8 mouse cellular contexts compared by ENCODE assay signal in the genomic region with DNA sequence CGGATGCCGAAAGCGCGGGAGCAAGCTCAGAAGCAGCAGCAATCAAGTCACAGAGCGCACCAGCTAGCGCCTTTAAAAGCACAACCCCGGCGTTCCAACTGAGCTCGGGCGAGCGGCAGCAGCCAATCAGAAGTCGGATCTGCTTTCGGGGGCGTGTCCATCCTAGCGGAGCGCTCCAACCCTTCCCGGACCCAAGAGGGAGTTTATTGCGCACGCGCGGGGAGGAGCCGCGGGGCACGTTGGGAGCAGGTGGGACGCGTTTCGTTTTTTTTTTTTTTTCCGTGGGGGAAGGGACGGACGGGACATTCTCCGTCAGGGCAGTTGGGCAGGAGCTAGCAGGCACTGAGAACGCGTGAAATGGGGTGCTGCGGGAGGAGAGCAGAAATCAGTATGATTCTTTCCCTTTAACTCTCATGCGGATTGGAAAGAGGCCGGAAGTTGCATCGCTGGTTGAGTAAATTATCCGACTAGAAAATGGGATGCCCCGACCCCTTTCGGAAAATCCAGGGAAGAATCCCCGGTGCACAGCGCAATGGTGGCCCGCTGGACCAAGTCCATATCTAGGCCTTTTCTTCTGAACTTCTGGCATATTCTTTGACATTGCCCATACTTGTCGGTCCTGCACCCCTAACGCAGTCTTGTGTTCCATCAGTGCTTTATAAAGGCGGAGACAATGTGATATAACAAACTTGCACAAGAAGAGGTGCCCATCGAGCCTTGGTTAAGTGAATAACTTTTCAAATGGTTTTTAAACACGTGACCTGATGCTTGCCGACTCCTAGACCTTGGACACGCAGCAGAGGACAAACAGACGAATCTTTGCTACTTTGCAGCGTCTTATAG. TPM values are rescaled to one million over a fixed set of nuclear protein-coding genes. Genes with fewer than 3 reads are reported as not detected.
DNase-seq lines count a peak whose midpoint lies in the region; ATAC-seq lines count a peak whose summit lies in the region.

A gene (minus strand): TSS at position 110 of the 843 bp plus-strand sequence.
A gene (plus strand): TSS at position 219 of the 843 bp plus-strand sequence.

- peak within 1 kb of the TSS; percentile 92 for H3K27ac ChIP-seq in hindbrain, embryonic 13.5 days

- peak within 1 kb of the TSS; percentile 89 for H3K4me2 ChIP-seq in hindbrain, embryonic 13.5 days

- peaks cover under 1% of the 10 kb centered on the region for H3K36me3 ChIP-seq in hindbrain, embryonic 13.5 days

- DNase-seq in Muller cell, postnatal 12 days (ENCODE audit: inconsistent ontology term) = peak; percentile 100
- DNase-seq in cerebellum, adult 9-11 months = peak; percentile 99
- DNase-seq in frontal cortex, postnatal 10 days (ENCODE audit: low spot score in 2 of 2) = peak; percentile 97 to 98
- peak in 1 of 2 experiments; percentile 92 for DNase-seq in layer of hippocampus, postnatal 25 days (ENCODE audit: extremely low spot score in 1 of 2, low spot score in 1 of 2)
- DNase-seq in lung, postnatal 25 days (ENCODE audit: low spot score) = peak; percentile 99
- DNase-seq in retina, embryonic 14.5 days (ENCODE audit: low spot score) = peak; percentile 98
- DNase-seq in thymus, postnatal 4 days = peak; percentile 97

- WGBS in hindbrain, embryonic 13.5 days = 2% methylated on average over 52 of the region's 52 CpGs

- H3K27me3 ChIP-seq in hindbrain, embryonic 13.5 days = no peaks in the 10 kb centered on the region

- H3K9me3 ChIP-seq in hindbrain, embryonic 13.5 days = no peaks in the 10 kb centered on the region

- peak within 1 kb of the TSS; percentile 79 for H3K9ac ChIP-seq in hindbrain, embryonic 13.5 days

- H3K4me3 ChIP-seq in hindbrain, embryonic 13.5 days = peak within 1 kb of the TSS; percentile 57

- peak; percentile 92 for ATAC-seq in hindbrain, embryonic 13.5 days (ENCODE audit: low FRiP score)

- H3K4me1 ChIP-seq in hindbrain, embryonic 13.5 days (replicated peaks) = peaks cover 42% of the 10 kb centered on the region

RNA-seq across cellular contexts. Expression of the first gene that starts in this region (rescaled TPM):
- polyA plus RNA-seq in hindbrain, embryonic 13.5 days (2015; fragmentation: Nextera tagmentation; extraction: Ambion mirVana) = 1,104 and 1,361 TPM in 2 replicates
- 100 to 1,000 TPM; 387 to 439 TPM for total RNA-seq in layer of hippocampus, postnatal 25 days (2021)

RNA-seq across cellular contexts. Expression of the second gene that starts in this region (rescaled TPM):
- polyA plus RNA-seq in hindbrain, embryonic 13.5 days (2015; fragmentation: Nextera tagmentation; extraction: Ambion mirVana) = 20.1 and 21.6 TPM in 2 replicates
- total RNA-seq in layer of hippocampus, postnatal 25 days (2021) = 10 to 100 TPM in 1 of 2 experiments, 1 to 10 TPM in 1; 9.2 to 10.1 TPM
